In the genomic region with DNA sequence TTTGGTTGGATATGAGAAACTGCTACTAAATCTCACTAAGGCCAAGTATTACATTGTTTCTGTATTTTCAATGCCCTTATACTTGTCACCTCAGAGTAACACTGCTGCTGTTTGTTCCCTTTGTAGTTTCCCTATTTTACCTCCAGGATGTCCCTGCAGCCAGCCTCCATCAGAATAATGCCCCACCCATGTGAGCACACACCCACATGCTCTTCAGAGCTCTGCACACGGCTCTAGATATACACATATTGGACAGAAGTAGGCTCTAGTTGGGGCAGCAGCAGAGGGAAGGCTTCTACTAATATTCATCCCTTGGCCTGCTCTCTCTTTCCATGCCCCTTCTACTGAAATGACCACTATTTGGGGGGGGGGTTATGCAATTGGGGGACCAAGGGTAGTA, we compare ENCODE assay signal across 11 mouse cellular contexts. TPM values are rescaled to one million over a fixed set of nuclear protein-coding genes. Genes with fewer than 3 reads are reported as not detected.
DNase-seq lines count a peak whose midpoint lies in the region; ATAC-seq and TF ChIP-seq lines count a peak whose summit lies in the region.
"Had no signal": no experiment of that assay in that cellular context is flagged by ENCODE, and none has a peak within 500 bp of the region (broad histone marks: within the 10 kb centered on the region; RNA-seq: fewer than 3 reads in every experiment).

No protein-coding gene starts in this region.

- no peak for DNase-seq in heart, adult 8-10 months (ENCODE audit: low spot score)
- DNase-seq in kidney, adult 2 months, result no peak
- DNase-seq in ES-CJ7 (ENCODE audit: low read depth, low spot score), result peak; percentile 62
- no peak for DNase-seq in limb, embryonic 14.5 days (ENCODE audit: low spot score)
- DNase-seq in cerebellum, adult 8-10 months, result no peak
- DNase-seq in forebrain, embryonic 10.5 days (ENCODE audit: extremely low spot score, low spot score), result no peak
- DNase-seq: cerebellum, adult 18-20 months had no signal

- WGBS in heart, embryonic 13.5 days, result 23% methylated on average over 1 of the region's 1 CpGs
- WGBS in kidney, embryonic 16.5 days, result 21% methylated on average over 1 of the region's 1 CpGs
- WGBS in kidney, adult 2 months, result 30% methylated on average over 1 of the region's 1 CpGs
- WGBS in limb, embryonic 14.5 days, result 35% methylated on average over 1 of the region's 1 CpGs
- WGBS in forebrain, embryonic 10.5 days, result 80% methylated on average over 1 of the region's 1 CpGs

- peak overlapping the region; percentile 72 for H3K4me2 ChIP-seq in heart, embryonic 13.5 days
- peak overlapping the region; percentile 50 for H3K4me2 ChIP-seq in kidney, embryonic 16.5 days (replicated peaks; ENCODE audit: low read depth, low read length)
- peak overlapping the region; percentile 66 for H3K4me2 ChIP-seq in limb, embryonic 14.5 days (replicated peaks; ENCODE audit: low read depth, low read length, severe bottlenecking)
- H3K4me2 ChIP-seq: liver, embryonic 12.5 days; midbrain, embryonic 12.5 days had no signal

- TF ChIP-seq POLR2A in kidney, adult 2 months (IDR thresholded peaks at IDR 0.05; ENCODE audit: low read depth, low read length), result no peak
- no peak for TF ChIP-seq POLR2A in limb, embryonic 14.5 days (IDR thresholded peaks at IDR 0.05; ENCODE audit: borderline replicate concordance, extremely low read depth, insufficient read depth, insufficient read length)

- no peaks in the 10 kb centered on the region for H3K27me3 ChIP-seq in heart, embryonic 13.5 days (replicated peaks)
- no peaks in the 10 kb centered on the region for H3K27me3 ChIP-seq in kidney, embryonic 16.5 days (ENCODE audit: insufficient read depth, low read length)
- no peaks in the 10 kb centered on the region for H3K27me3 ChIP-seq in kidney, adult 2 months (replicated peaks; ENCODE audit: control insufficient read depth, insufficient read depth, low read length)
- no peaks in the 10 kb centered on the region for H3K27me3 ChIP-seq in limb, embryonic 14.5 days (ENCODE audit: control insufficient read depth, insufficient read depth, low read length)
- H3K27me3 ChIP-seq in forebrain, embryonic 10.5 days (ENCODE audit: poor library complexity, severe bottlenecking), result 0 out of 2 replicates have a peak, but pooled peaks cover 5% of the 10 kb centered on the region

- peaks cover 69% of the 10 kb centered on the region for H3K4me1 ChIP-seq in heart, embryonic 13.5 days
- H3K4me1 ChIP-seq in kidney, embryonic 16.5 days (ENCODE audit: insufficient read depth, low read length), result peaks cover 52% of the 10 kb centered on the region
- H3K4me1 ChIP-seq in kidney, adult 2 months (ENCODE audit: control insufficient read depth, insufficient read depth, low read length), result peaks cover 5% of the 10 kb centered on the region; the same call in 1 of the 2 replicates
- H3K4me1 ChIP-seq in limb, embryonic 14.5 days (ENCODE audit: control insufficient read depth, insufficient read depth, low read length), result peaks cover 34% of the 10 kb centered on the region
- H3K4me1 ChIP-seq in forebrain, embryonic 10.5 days, result peaks cover 32% of the 10 kb centered on the region

- no peak for TF ChIP-seq CTCF in kidney, adult 2 months (conservative IDR thresholded peaks at IDR 0.05; ENCODE audit: insufficient read depth, insufficient read length, low read depth, low read length)

- H3K9me3 ChIP-seq in heart, embryonic 13.5 days, result no peaks in the 10 kb centered on the region
- H3K9me3 ChIP-seq in kidney, embryonic 16.5 days (ENCODE audit: low read length), result no peaks in the 10 kb centered on the region
- H3K9me3 ChIP-seq in limb, embryonic 14.5 days (ENCODE audit: control insufficient read depth, low read length), result no peaks in the 10 kb centered on the region
- no peaks in the 10 kb centered on the region for H3K9me3 ChIP-seq in forebrain, embryonic 10.5 days
- H3K9me3 ChIP-seq: liver, embryonic 12.5 days; midbrain, embryonic 12.5 days had no signal

- peak overlapping the region; percentile 5 for H3K9ac ChIP-seq in heart, embryonic 13.5 days
- H3K9ac ChIP-seq in kidney, embryonic 16.5 days (replicated peaks; ENCODE audit: low read length), result peak overlapping the region; percentile 45
- H3K9ac ChIP-seq in limb, embryonic 14.5 days (ENCODE audit: low read depth, low read length, severe bottlenecking), result no peak overlapping the region
- H3K9ac ChIP-seq: liver, embryonic 12.5 days; midbrain, embryonic 12.5 days had no signal

- peak overlapping the region; percentile 69 for H3K27ac ChIP-seq in heart, embryonic 13.5 days (replicated peaks)
- H3K27ac ChIP-seq in kidney, embryonic 16.5 days (ENCODE audit: low read length), result peak overlapping the region; percentile 74
- H3K27ac ChIP-seq in kidney, adult 2 months (ENCODE audit: insufficient read depth, low read depth, low read length), result no peak overlapping the region
- no peak overlapping the region for H3K27ac ChIP-seq in limb, embryonic 14.5 days (replicated peaks; ENCODE audit: low read depth, low read length)
- H3K27ac ChIP-seq in forebrain, embryonic 10.5 days, result no peak overlapping the region
- H3K27ac ChIP-seq: liver, embryonic 12.5 days had no signal

- H3K36me3 ChIP-seq in heart, embryonic 13.5 days, result peaks cover 59% of the 10 kb centered on the region
- H3K36me3 ChIP-seq in kidney, embryonic 16.5 days (ENCODE audit: insufficient read depth, low read length), result peaks cover 22% of the 10 kb centered on the region
- H3K36me3 ChIP-seq in kidney, adult 2 months (ENCODE audit: control insufficient read depth, insufficient read depth, low read length), result no peaks in the 10 kb centered on the region
- H3K36me3 ChIP-seq in limb, embryonic 14.5 days (ENCODE audit: control insufficient read depth, insufficient read depth, low read length), result peaks cover 43% of the 10 kb centered on the region
- peaks cover 44% of the 10 kb centered on the region for H3K36me3 ChIP-seq in forebrain, embryonic 10.5 days (replicated peaks)
- H3K36me3 ChIP-seq: liver, embryonic 12.5 days; midbrain, embryonic 12.5 days had no signal

- ATAC-seq in heart, embryonic 13.5 days (ENCODE audit: extremely low read depth, insufficient number of reproducible peaks, low FRiP score, low TSS enrichment), result no peak
- no peak for ATAC-seq in kidney, embryonic 16.5 days (ENCODE audit: low FRiP score, low TSS enrichment)
- ATAC-seq in limb, embryonic 14.5 days (ENCODE audit: low FRiP score, low read depth), result no peak
- ATAC-seq: liver, embryonic 12.5 days had no signal

- peak overlapping the region; percentile 13; the same call in 1 of the 2 replicates for H3K4me3 ChIP-seq in heart, embryonic 13.5 days
- peak overlapping the region; percentile 28 for H3K4me3 ChIP-seq in kidney, embryonic 16.5 days (ENCODE audit: low read length)
- H3K4me3 ChIP-seq in kidney, adult 2 months (ENCODE audit: insufficient read depth, low read depth, low read length), result no peak overlapping the region
- peak overlapping the region; percentile 90 for H3K4me3 ChIP-seq in limb, embryonic 14.5 days (replicated peaks; ENCODE audit: low read length)
- no peak overlapping the region for H3K4me3 ChIP-seq in forebrain, embryonic 10.5 days
- H3K4me3 ChIP-seq: liver, embryonic 12.5 days; midbrain, embryonic 12.5 days had no signal

RNA-seq across cellular contexts. Expression of a gene that starts 3.7 kb away (rescaled TPM):
- polyA plus RNA-seq in heart, embryonic 13.5 days (2015; fragmentation: Nextera tagmentation; extraction: Ambion mirVana), result 429 and 466 TPM in 2 replicates
- 10 to 100 TPM; 36.4 to 46.9 (median 43.4) TPM for total RNA-seq in heart, adult 8-10 months (2022)
- polyA plus RNA-seq in kidney, embryonic 16.5 days (2015; fragmentation: Nextera tagmentation; extraction: Ambion mirVana), result 657 and 680 TPM in 2 replicates
- 21.3 and 25.8 TPM in 2 replicates for polyA plus RNA-seq in kidney, adult 2 months (2012; rRNA removed)
- polyA plus RNA-seq in limb, embryonic 14.5 days (2012; rRNA removed), result 478 and 520 TPM in 2 replicates
- polyA plus RNA-seq in limb, embryonic 14.5 days (2014; fragmentation: Nextera tagmentation; extraction: Ambion mirVana), result 865 and 910 TPM in 2 replicates
- 140 and 143 TPM in 2 replicates for polyA plus RNA-seq in forebrain, embryonic 10.5 days (2016; fragmentation: Nextera tagmentation; extraction: Ambion mirVana)

Comparison
In these comparisons a context has a peak if more than half of its experiments do, and no peak if none do; other contexts are left out.
1. H3K27ac ChIP-seq: peak in heart, embryonic 13.5 days (single experiment) and kidney, embryonic 16.5 days (single experiment); none in kidney, adult 2 months (single experiment), limb, embryonic 14.5 days (single experiment) and forebrain, embryonic 10.5 days (single experiment).
2. H3K4me3 ChIP-seq: peak in heart, embryonic 13.5 days (single experiment), kidney, embryonic 16.5 days (single experiment) and limb, embryonic 14.5 days (single experiment); none in kidney, adult 2 months (single experiment) and forebrain, embryonic 10.5 days (single experiment).
3. Peak in every context shown above with its lines, with median percentiles within 50 percentile points of each other: H3K4me2 ChIP-seq.